ENCODE assay signal across 12 mouse cellular contexts in genomic region chr1:170975751-170976161, GRCm38 (mm10). TPM values are rescaled to one million over a fixed set of nuclear protein-coding genes. Genes with fewer than 3 reads are reported as not detected.
DNase-seq lines count a peak whose midpoint lies in the region; ATAC-seq lines count a peak whose summit lies in the region.
"Had no signal": no experiment of that assay in that cellular context is flagged by ENCODE, and none has a peak within 500 bp of the region (broad histone marks: within the 10 kb centered on the region; RNA-seq: fewer than 3 reads in every experiment).

No protein-coding gene starts in this region.

- no peak overlapping the region for H3K9ac ChIP-seq in midbrain, embryonic 13.5 days (replicated peaks)
- H3K9ac ChIP-seq: hindbrain, embryonic 13.5 days had no signal

- DNase-seq in cerebellum, postnatal 10 days, result peak; percentile 36 to 42
- DNase-seq in cerebellum, adult 11 months, result no peak
- peak; percentile 25 to 44 for DNase-seq in spleen, postnatal 10 days (ENCODE audit: low spot score in 2 of 2)
- DNase-seq in spleen, postnatal 14 days (ENCODE audit: low spot score in 2 of 2), result no peak
- peak; percentile 72 for DNase-seq in kidney, postnatal 14 days
- DNase-seq in testis, postnatal 14 days (ENCODE audit: low spot score), result peak; percentile 24
- no peak for DNase-seq in T-cell, adult 2 months (ENCODE audit: low spot score)
- DNase-seq: right cerebral cortex, postnatal 4 days had no signal

- WGBS in midbrain, embryonic 13.5 days, result 75% methylated on average over 7 of the region's 7 CpGs

- H3K27ac ChIP-seq in midbrain, embryonic 13.5 days, result no peak overlapping the region
- H3K27ac ChIP-seq: embryonic facial prominence, embryonic 10.5 days; hindbrain, embryonic 13.5 days had no signal

- no peak overlapping the region for H3K4me3 ChIP-seq in midbrain, embryonic 13.5 days (replicated peaks)
- H3K4me3 ChIP-seq: embryonic facial prominence, embryonic 10.5 days; hindbrain, embryonic 13.5 days; myocyte had no signal

- H3K4me2 ChIP-seq in midbrain, embryonic 13.5 days (replicated peaks), result no peak overlapping the region
- H3K4me2 ChIP-seq: hindbrain, embryonic 13.5 days had no signal

- no peaks in the 10 kb centered on the region for H3K9me3 ChIP-seq in midbrain, embryonic 13.5 days
- H3K9me3 ChIP-seq: embryonic facial prominence, embryonic 10.5 days; hindbrain, embryonic 13.5 days had no signal

- no peak for ATAC-seq in midbrain, embryonic 13.5 days

- H3K4me1 ChIP-seq in midbrain, embryonic 13.5 days (replicated peaks), result no peaks in the 10 kb centered on the region
- H3K4me1 ChIP-seq: embryonic facial prominence, embryonic 10.5 days; hindbrain, embryonic 13.5 days had no signal

- no peaks in the 10 kb centered on the region for H3K27me3 ChIP-seq in midbrain, embryonic 13.5 days
- H3K27me3 ChIP-seq: hindbrain, embryonic 13.5 days had no signal

- no peaks in the 10 kb centered on the region for H3K36me3 ChIP-seq in midbrain, embryonic 13.5 days
- H3K36me3 ChIP-seq: embryonic facial prominence, embryonic 10.5 days; hindbrain, embryonic 13.5 days had no signal

RNA-seq across cellular contexts. Expression of gene Fcgr2b, which starts 0.6 kb away (rescaled TPM):
- polyA plus RNA-seq in midbrain, embryonic 13.5 days (2015; fragmentation: Nextera tagmentation; extraction: Ambion mirVana), result 0.37 and 0.57 TPM in 2 replicates
- polyA plus RNA-seq: embryonic facial prominence, embryonic 10.5 days had no signal

RNA-seq across cellular contexts. Expression of gene Fcgr4, which starts 43.0 kb away (rescaled TPM):
- 0.15 TPM in 1 of 2 replicates, not detected in the other for polyA plus RNA-seq in midbrain, embryonic 13.5 days (2015; fragmentation: Nextera tagmentation; extraction: Ambion mirVana)

RNA-seq across cellular contexts. Expression of gene Fcrla, which starts 48.4 kb away (rescaled TPM):
- not detected in 2 replicates for polyA plus RNA-seq in midbrain, embryonic 13.5 days (2015; fragmentation: Nextera tagmentation; extraction: Ambion mirVana)
- polyA plus RNA-seq: embryonic facial prominence, embryonic 10.5 days; hindbrain, embryonic 13.5 days; myocyte had no signal

Comparison
In these comparisons a context has a peak if more than half of its experiments do, and no peak if none do; other contexts are left out.
1. DNase-seq: peak in cerebellum, postnatal 10 days (2 of 2), spleen, postnatal 10 days (2 of 2), kidney, postnatal 14 days (single experiment) and testis, postnatal 14 days (single experiment); none in cerebellum, adult 11 months (single experiment), spleen, postnatal 14 days (0 of 2) and T-cell, adult 2 months (single experiment).